8 mouse cellular contexts compared by ENCODE assay signal in genomic region chr4:116627722-116628662, GRCm38 (mm10). TPM values are rescaled to one million over a fixed set of nuclear protein-coding genes. Genes with fewer than 3 reads are reported as not detected.
DNase-seq lines count a peak whose midpoint lies in the region; ATAC-seq and TF ChIP-seq lines count a peak whose summit lies in the region.

Nasp (minus strand) TSS chr4:116627941.

- H3K4me1 ChIP-seq in hindbrain, embryonic 10.5 days (replicated peaks): peaks cover 21% of the 10 kb centered on the region
- H3K4me1 ChIP-seq in lung, postnatal 0 days (ENCODE audit: insufficient read depth, low read depth, low read length): no peaks in the 10 kb centered on the region

- no peak for TF ChIP-seq CTCF in lung, postnatal 0 days (IDR thresholded peaks at IDR 0.05)

- 9% methylated on average over 23 of the region's 23 CpGs for WGBS in hindbrain, embryonic 10.5 days
- WGBS in lung, postnatal 0 days: 8% methylated on average over 23 of the region's 23 CpGs

- peak; percentile 94 for ATAC-seq in frontal cortex, adult (ENCODE audit: low TSS enrichment)
- peak; percentile 92 for ATAC-seq in lung, postnatal 0 days

- peak within 1 kb of the TSS; percentile 55 for H3K4me2 ChIP-seq in lung, postnatal 0 days (replicated peaks; ENCODE audit: low read depth, low read length)

- no peak for TF ChIP-seq EP300 in lung, postnatal 0 days (IDR thresholded peaks at IDR 0.05)

- H3K9ac ChIP-seq in lung, postnatal 0 days (replicated peaks; ENCODE audit: low read depth): peak within 1 kb of the TSS; percentile 68

- peak within 1 kb of the TSS; percentile 97 for H3K27ac ChIP-seq in hindbrain, embryonic 10.5 days
- peak within 1 kb of the TSS; percentile 92 for H3K27ac ChIP-seq in lung, postnatal 0 days (ENCODE audit: low read length)

- peaks cover 39% of the 10 kb centered on the region for H3K36me3 ChIP-seq in hindbrain, embryonic 10.5 days
- H3K36me3 ChIP-seq in lung, postnatal 0 days (ENCODE audit: insufficient read depth, low read length): no peaks in the 10 kb centered on the region

- H3K4me3 ChIP-seq in hindbrain, embryonic 10.5 days: peak within 1 kb of the TSS; percentile 94
- peak within 1 kb of the TSS; percentile 99 for H3K4me3 ChIP-seq in lung, postnatal 0 days (ENCODE audit: low read depth, low read length)

- DNase-seq in MN1 (ENCODE audit: low spot score): peak; percentile 82
- peak; percentile 83 for DNase-seq in cerebellum, adult 8-10 months
- DNase-seq in hindbrain, embryonic 10.5 days (ENCODE audit: low spot score): peak; percentile 85
- peak; percentile 88 for DNase-seq in layer of hippocampus, adult 9-11 months
- DNase-seq in lung, postnatal 0 days (ENCODE audit: low spot score): peak; percentile 95
- DNase-seq in ovary, postnatal 14 days (ENCODE audit: low spot score): peak; percentile 70
- DNase-seq in thymus, postnatal 14 days: peak; percentile 78

- H3K9me3 ChIP-seq in hindbrain, embryonic 10.5 days: no peaks in the 10 kb centered on the region
- H3K9me3 ChIP-seq in lung, postnatal 0 days (ENCODE audit: low read length): no peaks in the 10 kb centered on the region

- no peaks in the 10 kb centered on the region for H3K27me3 ChIP-seq in hindbrain, embryonic 10.5 days (ENCODE audit: insufficient read depth, poor library complexity, severe bottlenecking)
- no peaks in the 10 kb centered on the region for H3K27me3 ChIP-seq in lung, postnatal 0 days (replicated peaks; ENCODE audit: insufficient read depth, low read length)

RNA-seq across cellular contexts. Expression of gene Nasp, which starts in this region (rescaled TPM):
- polyA plus RNA-seq in hindbrain, embryonic 10.5 days (2016; fragmentation: Nextera tagmentation; extraction: Ambion mirVana): 178 and 293 TPM in 2 replicates
- polyA plus RNA-seq in lung, postnatal 0 days (2015; fragmentation: Nextera tagmentation; extraction: Ambion mirVana): 22.5 and 24.5 TPM in 2 replicates

Comparison
In these comparisons a context has a peak if more than half of its experiments do, and no peak if none do; other contexts are left out.
1. Peak in every context shown above with its lines: DNase-seq, ATAC-seq, H3K4me3 ChIP-seq and H3K27ac ChIP-seq.